Mouse (Mus musculus): ENCODE measurements at regions not wholly inside any gene's neighbourhood (a gene's known extent, or its start where the extent isn't known, plus 50 kb on each side); places are given as distances from the start of the nearest gene placed in this dataset.

DNA sequence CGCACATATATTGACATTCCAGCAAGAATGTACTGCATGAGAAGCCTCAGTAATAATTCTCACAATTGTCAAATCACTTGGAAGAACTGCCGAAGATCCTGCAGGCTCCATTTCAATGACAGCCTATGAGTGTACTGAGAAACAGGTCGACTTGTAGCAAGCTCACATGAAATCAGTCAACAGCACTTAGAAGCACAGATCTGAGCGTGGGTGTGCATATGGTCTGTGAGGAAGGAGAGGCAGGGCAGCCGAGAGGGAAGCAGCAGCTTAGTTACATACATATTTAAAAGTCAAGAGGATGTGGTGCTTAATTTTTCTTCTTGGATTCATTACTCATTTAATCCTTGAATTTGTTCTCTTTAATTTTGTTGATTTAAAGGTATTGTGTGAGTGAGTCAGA, 967.4 kb upstream of the Epha7 start:
- TF ChIP-seq CTCF (IDR thresholded peaks at IDR 0.05; ENCODE audit: control insufficient read depth, insufficient read depth, insufficient replicate concordance, low read depth, low read length) (no peak), POLR2A (IDR thresholded peaks at IDR 0.05; ENCODE audit: control insufficient read depth, low read depth, low read length) (no peak)

Measured in testis, adult 2 months (tissue).